Mouse (Mus musculus): ENCODE results near the gene Bloc1s1. TPM values are rescaled to one million over a fixed set of nuclear protein-coding genes. Genes with fewer than 3 reads are reported as not detected.

Bloc1s1 gene
- polyA plus RNA-seq, 1 experiment from 2014 or later = 161 TPM

DNA sequence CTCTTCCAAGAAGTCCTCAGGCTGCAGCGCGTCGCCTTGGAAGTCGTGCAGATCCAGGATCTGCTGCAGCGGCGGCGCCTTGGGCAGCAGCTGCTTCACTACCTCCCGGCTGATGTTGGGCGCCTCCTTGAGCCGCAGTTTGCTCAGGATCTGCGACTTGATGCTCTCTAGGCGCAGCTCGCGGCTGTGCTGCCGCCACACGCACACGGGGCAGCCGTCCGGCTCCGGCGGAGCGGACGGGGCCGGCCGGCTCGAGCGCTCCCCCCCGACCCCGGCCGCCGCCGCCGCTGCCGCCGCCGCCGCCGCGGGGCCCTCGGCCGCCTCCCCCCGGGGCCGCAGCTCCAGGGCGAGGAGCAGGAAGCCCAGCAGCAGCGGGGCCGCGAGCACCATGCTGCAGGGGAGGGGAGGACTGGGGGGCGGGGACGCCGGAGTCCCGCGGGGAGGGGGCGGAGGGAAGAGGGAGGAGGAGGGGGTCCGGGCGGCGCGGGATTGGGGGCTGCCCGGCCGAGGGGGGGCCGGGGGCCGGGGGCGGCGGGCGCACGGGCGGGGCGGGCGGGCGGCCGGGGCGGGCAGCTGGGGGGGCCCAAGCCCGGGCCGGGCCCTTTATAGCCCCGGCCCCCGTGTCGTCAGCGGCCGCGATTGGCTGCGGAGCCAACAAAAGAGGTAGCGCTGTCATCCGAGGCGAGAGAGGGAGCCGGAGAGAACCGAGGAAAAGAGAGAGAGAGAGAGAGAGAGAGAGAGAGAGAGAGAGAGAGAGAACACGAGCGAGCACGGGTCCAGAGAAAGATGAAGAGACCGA, 32.3 kb downstream of the Bloc1s1 start, which contains the start of gene Gdf11:
TSS of gene Gdf11 (minus strand) at position 423 of the 799 bp plus-strand sequence.
- Histone ChIP-seq H3K9me3 (replicated peaks) (no peaks in the 10 kb centered on the region), H3K9ac (peak within 1 kb of the TSS; percentile 69), H3K4me3 (peak within 1 kb of the TSS; percentile 66), H3K4me2 (peak within 1 kb of the TSS; percentile 85), H3K4me1 (replicated peaks) (peaks cover 50% of the 10 kb centered on the region), H3K27me3 (replicated peaks) (peaks cover 17% of the 10 kb centered on the region), H3K27ac (ENCODE audit: poor library complexity, severe bottlenecking) (peak within 1 kb of the TSS; percentile 70), H3K36me3 (peaks cover 4% of the 10 kb centered on the region; the same call in 1 of the 2 replicates)
- peak; percentile 70 for ATAC-seq (ENCODE audit: insufficient number of reproducible peaks, low FRiP score)
- WGBS = under 1% methylated on average over 66 of the region's 89 CpGs

DNA sequence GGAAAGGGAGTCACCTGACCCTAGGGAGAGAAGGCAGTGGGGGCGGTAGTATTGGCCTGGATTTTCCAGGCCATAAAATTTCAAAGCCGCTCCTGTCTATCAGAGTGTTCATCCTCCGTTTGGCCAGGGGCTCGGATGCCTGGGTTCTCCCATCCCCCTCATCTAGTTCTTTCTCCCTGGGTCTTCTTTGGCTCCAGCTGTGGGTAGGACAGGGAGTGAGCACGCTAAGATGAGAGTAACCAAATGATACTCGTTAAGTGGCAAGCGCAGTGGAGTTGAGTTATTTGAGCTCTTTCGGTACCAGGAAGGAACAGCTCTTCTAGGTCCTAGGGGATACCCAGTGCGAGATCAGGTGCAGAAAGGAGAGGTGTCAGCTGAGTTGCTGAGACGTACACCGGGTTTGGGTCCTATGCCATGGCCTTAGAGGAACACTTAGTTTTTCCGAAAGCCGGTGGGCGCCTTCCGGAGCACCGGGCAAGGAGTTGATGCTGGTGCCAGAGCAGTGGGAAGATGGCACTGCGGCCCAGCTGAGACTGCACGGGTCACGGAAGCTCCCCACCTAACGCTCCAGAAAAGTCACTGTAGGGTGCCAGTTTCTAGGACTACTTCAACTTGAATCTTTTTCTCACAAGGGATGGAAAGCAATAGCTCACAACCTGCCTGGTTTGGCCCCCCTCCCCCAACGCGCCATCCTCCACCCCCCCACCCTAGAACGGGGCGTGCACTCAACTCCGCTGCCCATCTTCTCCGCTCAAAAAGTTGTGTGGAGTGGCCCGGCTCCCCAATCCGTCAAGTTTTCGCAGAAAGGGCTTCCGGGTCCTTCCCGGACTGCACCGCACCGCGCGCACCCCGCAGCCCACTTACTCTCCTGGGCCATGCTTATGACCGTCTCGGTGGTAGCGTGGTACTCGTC, 33.2 kb downstream of the Bloc1s1 start:
- H3K9me3 ChIP-seq (replicated peaks) = no peaks in the 10 kb centered on the region
- H3K4me3 ChIP-seq = peak overlapping the region; percentile 66
- H3K27ac ChIP-seq (ENCODE audit: poor library complexity, severe bottlenecking) = peak overlapping the region; percentile 70
- H3K9ac ChIP-seq = peak overlapping the region; percentile 69
- H3K27me3 ChIP-seq (replicated peaks) = peaks cover 9% of the 10 kb centered on the region
- under 1% methylated on average over 40 of the region's 40 CpGs for WGBS
- H3K36me3 ChIP-seq = peaks cover 8% of the 10 kb centered on the region; the same call in 1 of the 2 replicates
- H3K4me2 ChIP-seq = peak overlapping the region; percentile 85
- ATAC-seq (ENCODE audit: insufficient number of reproducible peaks, low FRiP score) = no peak
- peaks cover 49% of the 10 kb centered on the region for H3K4me1 ChIP-seq (replicated peaks)

DNA sequence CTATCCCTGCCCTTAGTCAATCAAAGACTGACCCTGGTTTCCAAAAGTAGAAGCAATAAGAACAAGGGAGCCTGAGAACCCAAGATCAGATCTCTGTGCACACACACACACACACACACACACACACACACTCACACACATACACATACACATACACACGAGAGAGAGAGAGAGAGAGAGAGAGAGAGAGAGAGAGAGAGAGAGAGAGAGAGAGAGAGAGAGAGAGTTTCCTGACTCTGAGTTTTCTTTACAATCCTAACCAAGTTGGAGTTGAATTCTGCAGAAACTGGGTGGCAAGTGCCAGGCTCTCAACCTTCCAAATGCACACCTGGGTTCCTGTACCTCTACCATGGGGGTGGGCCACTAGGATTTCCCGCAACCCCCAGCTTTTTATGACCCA, 34.0 kb downstream of the Bloc1s1 start:
- Histone ChIP-seq H3K9me3 (replicated peaks) (no peaks in the 10 kb centered on the region), H3K36me3 (peaks cover 13% of the 10 kb centered on the region), H3K27ac (ENCODE audit: poor library complexity, severe bottlenecking) (peak overlapping the region; percentile 39; the same call in 1 of the 2 replicates), H3K4me2 (peak overlapping the region; percentile 85), H3K9ac (peak overlapping the region; percentile 69; the same call in 1 of the 2 replicates), H3K27me3 (replicated peaks) (peaks cover 9% of the 10 kb centered on the region), H3K4me1 (replicated peaks) (peaks cover 43% of the 10 kb centered on the region), H3K4me3 (peak overlapping the region; percentile 66)
- WGBS = 15% methylated on average over 2 of the region's 2 CpGs
- ATAC-seq (ENCODE audit: insufficient number of reproducible peaks, low FRiP score) = no peak

DNA sequence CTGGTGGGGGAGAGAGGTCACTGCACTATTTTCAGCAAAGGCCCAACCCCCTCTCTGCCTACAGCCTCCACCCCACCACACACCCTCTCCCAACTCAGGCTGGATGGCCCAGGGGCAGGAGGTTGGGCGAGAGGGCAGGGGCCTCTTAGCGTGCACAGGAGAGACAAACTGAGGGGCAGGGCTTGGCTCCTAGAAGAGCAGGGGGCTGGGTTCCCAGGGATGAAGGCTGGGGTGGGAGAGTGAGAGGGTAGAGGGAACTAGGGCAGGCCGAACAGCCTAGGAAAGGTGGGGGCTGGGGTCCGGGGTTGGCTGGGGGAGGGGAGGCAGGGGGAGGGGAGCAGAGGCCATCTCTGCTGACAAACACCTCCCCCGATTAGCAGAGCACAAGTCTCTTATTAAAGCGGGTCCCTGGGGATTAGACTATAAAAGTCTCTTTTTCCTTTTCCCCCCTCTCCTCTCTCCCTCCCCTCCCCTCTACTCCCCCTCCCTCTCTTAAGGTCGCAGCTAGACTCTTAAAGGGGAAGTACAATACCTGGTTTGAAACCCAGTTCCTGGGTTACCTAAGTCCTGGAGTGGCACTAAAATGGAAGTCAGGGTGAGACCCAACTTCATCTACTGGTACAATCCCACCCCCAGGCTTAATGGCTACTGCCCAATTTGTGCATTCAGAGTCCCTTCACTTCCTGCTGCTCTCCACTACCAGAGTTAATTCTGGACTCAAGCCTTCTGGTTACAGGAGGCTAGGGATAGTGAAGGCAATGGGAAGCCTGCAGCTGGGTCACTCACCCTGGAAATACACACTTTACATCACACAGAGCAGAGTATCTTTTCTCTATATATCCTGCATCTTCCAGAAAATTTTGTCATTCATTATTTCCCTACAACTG, 34.7 kb downstream of the Bloc1s1 start:
- H3K27ac ChIP-seq (ENCODE audit: poor library complexity, severe bottlenecking) = peak overlapping the region; percentile 69; the same call in 1 of the 2 replicates
- H3K9me3 ChIP-seq (replicated peaks) = no peaks in the 10 kb centered on the region
- H3K4me3 ChIP-seq = peak overlapping the region; percentile 66
- peaks cover 16% of the 10 kb centered on the region for H3K36me3 ChIP-seq
- peak; percentile 39 for ATAC-seq (ENCODE audit: insufficient number of reproducible peaks, low FRiP score)
- H3K4me2 ChIP-seq = peak overlapping the region; percentile 85
- 5% methylated on average over 6 of the region's 7 CpGs for WGBS
- peak overlapping the region; percentile 62 for H3K9ac ChIP-seq
- peaks cover 9% of the 10 kb centered on the region for H3K27me3 ChIP-seq (replicated peaks)
- peaks cover 42% of the 10 kb centered on the region for H3K4me1 ChIP-seq (replicated peaks)

DNA sequence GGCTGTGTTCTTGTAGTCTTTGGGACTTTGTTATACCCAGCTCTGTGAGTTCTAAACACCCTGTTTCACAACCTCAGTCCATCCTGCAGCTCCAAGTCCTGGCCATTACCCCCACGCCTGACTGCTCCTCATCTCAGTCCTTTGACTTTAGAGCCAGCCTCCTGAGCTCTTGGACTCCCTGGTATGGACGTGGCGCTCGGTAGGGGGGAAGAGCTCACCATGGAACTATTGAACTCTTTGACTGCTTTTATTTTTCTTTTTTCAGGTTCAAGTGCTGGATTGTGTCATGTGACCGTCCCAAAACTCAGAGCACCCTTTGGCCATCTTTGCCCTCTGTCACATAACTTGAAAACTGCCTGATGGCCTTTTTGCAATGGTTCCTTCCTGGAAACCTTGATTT, 41.8 kb downstream of the Bloc1s1 start:
- no peak for ATAC-seq (ENCODE audit: insufficient number of reproducible peaks, low FRiP score)
- H3K4me2 ChIP-seq = no peak overlapping the region
- no peak overlapping the region for H3K27ac ChIP-seq (ENCODE audit: poor library complexity, severe bottlenecking)
- peaks cover 13% of the 10 kb centered on the region for H3K4me1 ChIP-seq (replicated peaks)
- no peak overlapping the region for H3K9ac ChIP-seq
- H3K4me3 ChIP-seq = no peak overlapping the region
- no peaks in the 10 kb centered on the region for H3K9me3 ChIP-seq (replicated peaks)
- peaks cover 35% of the 10 kb centered on the region for H3K36me3 ChIP-seq
- no peaks in the 10 kb centered on the region for H3K27me3 ChIP-seq (replicated peaks)
- 82% methylated on average over 5 of the region's 5 CpGs for WGBS

DNA sequence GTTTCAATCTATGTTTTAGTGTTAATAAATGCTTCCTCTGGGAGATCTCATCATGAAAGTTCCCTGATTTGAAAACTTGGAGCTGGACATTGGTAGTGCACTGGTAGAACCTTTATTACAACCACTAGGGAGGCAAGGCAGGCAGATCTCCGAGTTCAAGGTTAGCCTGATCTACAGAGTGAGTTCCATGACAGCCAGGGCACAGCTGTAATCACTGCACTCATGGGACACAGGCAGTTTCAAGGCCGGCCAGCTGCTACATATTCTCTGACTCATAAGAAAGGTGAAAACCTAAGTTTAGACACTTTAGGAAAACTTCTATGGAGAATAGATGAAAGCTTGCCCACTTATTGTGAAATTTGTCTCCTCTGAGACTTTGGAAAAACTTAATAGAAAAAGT, 45.0 kb downstream of the Bloc1s1 start:
- no peak for ATAC-seq (ENCODE audit: insufficient number of reproducible peaks, low FRiP score)
- Histone ChIP-seq H3K27ac (ENCODE audit: poor library complexity, severe bottlenecking) (no peak overlapping the region), H3K4me1 (replicated peaks) (no peaks in the 10 kb centered on the region), H3K4me2 (no peak overlapping the region), H3K4me3 (no peak overlapping the region), H3K9ac (no peak overlapping the region), H3K9me3 (replicated peaks) (no peaks in the 10 kb centered on the region), H3K36me3 (peaks cover 37% of the 10 kb centered on the region), H3K27me3 (replicated peaks) (no peaks in the 10 kb centered on the region)
- WGBS = 85% methylated on average over 2 of the region's 2 CpGs

DNA sequence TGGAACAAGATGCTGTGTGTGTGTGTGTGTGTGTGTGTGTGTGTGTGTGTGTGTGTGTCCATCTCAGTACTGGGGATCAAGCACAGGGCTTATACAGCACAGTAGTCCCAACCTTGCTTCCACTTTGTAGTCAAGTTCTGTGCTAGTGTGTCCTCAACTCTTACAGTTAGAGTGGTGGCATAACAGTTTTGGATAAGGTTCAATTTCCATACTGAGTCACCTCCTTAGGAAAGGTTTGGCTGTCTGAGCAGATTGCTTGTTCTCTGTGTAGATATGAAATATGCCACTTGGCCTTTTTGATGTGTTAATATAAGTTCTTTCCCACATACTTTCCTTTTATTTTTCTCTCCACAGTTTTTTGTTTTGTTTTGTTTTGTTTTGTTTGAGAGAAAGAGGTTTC, 45.5 kb downstream of the Bloc1s1 start:
- Histone ChIP-seq H3K4me1 (replicated peaks) (no peaks in the 10 kb centered on the region), H3K4me3 (no peak overlapping the region), H3K4me2 (no peak overlapping the region), H3K27ac (ENCODE audit: poor library complexity, severe bottlenecking) (no peak overlapping the region), H3K9ac (no peak overlapping the region), H3K36me3 (peaks cover 41% of the 10 kb centered on the region), H3K27me3 (replicated peaks) (no peaks in the 10 kb centered on the region), H3K9me3 (replicated peaks) (no peaks in the 10 kb centered on the region)
- ATAC-seq (ENCODE audit: insufficient number of reproducible peaks, low FRiP score) = no peak

DNA sequence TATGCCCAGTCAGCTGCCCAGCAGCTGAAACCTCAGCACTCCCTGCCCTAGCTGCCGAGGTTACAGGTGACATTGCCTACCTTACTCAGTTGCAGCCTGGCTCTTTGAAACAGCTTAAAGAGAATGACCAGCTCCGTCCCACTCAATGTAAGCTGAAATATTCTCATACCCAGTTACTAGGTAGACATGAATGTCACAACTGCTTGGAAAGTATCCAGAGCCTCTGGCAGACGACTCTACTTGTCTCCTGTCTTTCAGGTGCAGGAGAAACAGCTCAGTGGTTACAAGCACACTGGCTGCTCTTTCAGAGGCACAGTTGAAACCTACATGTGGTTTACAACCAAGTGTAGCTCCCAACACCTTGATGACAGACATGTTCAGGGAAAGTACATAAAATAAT, 53.5 kb downstream of the Bloc1s1 start:
- Histone ChIP-seq H3K4me3 (no peak overlapping the region), H3K4me2 (no peak overlapping the region), H3K4me1 (replicated peaks) (no peaks in the 10 kb centered on the region), H3K27me3 (replicated peaks) (no peaks in the 10 kb centered on the region), H3K9me3 (replicated peaks) (no peaks in the 10 kb centered on the region), H3K27ac (ENCODE audit: poor library complexity, severe bottlenecking) (no peak overlapping the region), H3K9ac (no peak overlapping the region), H3K36me3 (peaks cover 59% of the 10 kb centered on the region)
- ATAC-seq (ENCODE audit: insufficient number of reproducible peaks, low FRiP score) = no peak
- 77% methylated on average over 3 of the region's 3 CpGs for WGBS
